Mouse (Mus musculus) ES-Bruce4 (cell line): Measurements from ENCODE around the gene Prss27.

Source experiments
- CTCF ChIP-seq: IDR thresholded peaks from one replicate; pipeline ENCODE4 v1.8.1; 2011; ENCODE audit warnings: low read depth, low read length
- POLR2A ChIP-seq: IDR thresholded peaks from one replicate; pipeline ENCODE4 v1.8.1; 2011; ENCODE audit warnings: low read length; ENCODE audit not compliant: insufficient read depth

GRCm38 (mm10) chr17:24044482-24044881 is 6.5 kb downstream of the Prss27 start:
- TF ChIP-seq POLR2A = no peak
- TF ChIP-seq CTCF = peak; percentile 48
